Mouse (Mus musculus): ENCODE results near the gene Rab6a.

DNA sequence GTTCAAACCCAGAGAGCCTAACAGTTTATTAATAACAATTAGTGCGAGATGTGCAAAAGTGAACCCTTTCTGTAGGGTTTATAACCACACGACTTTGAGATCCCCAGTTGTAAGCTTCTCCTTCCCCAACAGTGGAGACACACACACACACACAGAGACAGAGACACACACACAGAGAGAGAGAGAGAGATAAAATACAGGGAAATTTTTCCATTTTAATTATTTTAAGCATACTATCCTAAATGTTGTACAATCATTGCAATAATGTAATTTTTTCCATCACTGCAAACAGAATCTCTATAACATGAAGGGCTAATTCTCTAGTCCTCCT, 15.7 kb upstream of the Rab6a start:
- TF ChIP-seq TAL1 (IDR thresholded peaks at IDR 0.05; ENCODE audit: low read length), result no peak
- no peak for TF ChIP-seq GATA1 (IDR thresholded peaks at IDR 0.05; ENCODE audit: low read length)

Data from erythroblast, embryonic 14.5 days (primary cell).